Mouse (Mus musculus) kidney, adult 2 months (tissue): ENCODE data around the gene 2510009E07Rik. TPM values are rescaled to one million over a fixed set of nuclear protein-coding genes. Genes with fewer than 3 reads are reported as not detected.

Experiments
- DNase-seq: peaks from one replicate; pipeline ENCODE4 v3.0.0; 2021
- H3K27ac ChIP-seq: fragments of 200-500 bp; 2 replicates; pipeline ENCODE4 v1.5.1; 2012; ENCODE audit warnings: low read depth, low read length, control low read depth, inconsistent platforms; ENCODE audit not compliant: insufficient read depth
- H3K27me3 ChIP-seq: fragments of 200-500 bp; replicated peaks from 2 replicates; pipeline ENCODE4 v1.6.1; 2012; ENCODE audit warnings: mild to moderate bottlenecking, moderate library complexity, low read length, inconsistent platforms; ENCODE audit not compliant: control insufficient read depth, insufficient read depth
- H3K36me3 ChIP-seq: fragments of 200-500 bp; 2 replicates; pipeline ENCODE4 v1.6.1; 2012; ENCODE audit warnings: mild to moderate bottlenecking, moderate library complexity, low read length, inconsistent platforms; ENCODE audit not compliant: control insufficient read depth, insufficient read depth
- H3K4me1 ChIP-seq: fragments of 200-500 bp; 2 replicates; pipeline ENCODE4 v1.6.1; 2011; ENCODE audit warnings: low read length; ENCODE audit not compliant: control insufficient read depth, insufficient read depth
- H3K4me3 ChIP-seq: fragments of 200-500 bp; 2 replicates; pipeline ENCODE4 v1.5.1; 2011; ENCODE audit warnings: mild to moderate bottlenecking, low read depth, low read length, control low read depth; ENCODE audit not compliant: insufficient read depth
- CTCF ChIP-seq: fragments of 200-500 bp; conservative IDR thresholded peaks from 2 replicates; pipeline ENCODE4 v1.5.1; 2011; ENCODE audit warnings: low read depth, mild to moderate bottlenecking, control low read depth, low read length, moderate library complexity, mixed read lengths; ENCODE audit not compliant: insufficient read depth, insufficient read length
- POLR2A ChIP-seq: fragments of 200-500 bp; IDR thresholded peaks from one replicate; pipeline ENCODE4 v1.6.1; 2011; ENCODE audit warnings: low read depth, low read length, control low read depth
- WGBS: fragments of 180-500 bp; shearing (Covaris S2); methylation state at CpG from one replicate; pipeline ENCODE4 v1.1.7; 2018; 5-methylcytosine and 5-hydroxymethylcytosine counted together
- polyA plus RNA-seq: library from polyadenylated mRNA; depleted of rRNA; stranded (reverse); fragments of >200 nt; gene quantifications from 2 replicates; pipeline ENCODE4 v1.2.3, GENCODE M21; 2012

2510009E07Rik gene
- polyA plus RNA-seq, 1 experiment, result 14.6 TPM

- H3K4me3 ChIP-seq, result no peak overlapping the region
- no peak for DNase-seq
Observed at GRCm38 (mm10) chr16:21643621-21644041, 50.8 kb downstream of the 2510009E07Rik start.

DNA sequence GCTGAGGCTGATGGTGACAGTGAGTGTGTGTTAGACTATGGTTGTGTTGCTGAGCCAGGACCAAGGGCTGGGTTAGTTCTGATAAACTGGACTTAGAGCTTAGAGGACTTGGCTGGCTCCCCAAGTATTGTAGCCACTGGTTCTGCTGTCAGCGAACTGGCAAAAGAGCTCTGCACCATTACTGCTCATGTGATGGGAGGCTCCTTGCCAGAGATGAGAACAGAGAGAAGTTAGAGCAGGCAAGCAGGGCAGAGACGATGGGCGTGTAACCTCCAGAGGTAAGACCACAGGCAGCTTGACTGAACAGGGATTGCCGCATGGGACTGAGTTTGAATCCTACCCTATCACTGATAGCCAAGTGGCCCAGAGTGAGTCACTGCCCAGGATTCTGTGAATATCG lies 51.6 kb downstream of the 2510009E07Rik start:
- Histone ChIP-seq H3K4me3 (no peak overlapping the region), H3K27me3 (no peaks in the 10 kb centered on the region), H3K4me1 (peaks cover 28% of the 10 kb centered on the region), H3K27ac (no peak overlapping the region), H3K36me3 (no peaks in the 10 kb centered on the region)
- peak; percentile 83 for DNase-seq
- 68% methylated on average over 5 of the region's 5 CpGs for WGBS
- TF ChIP-seq CTCF (no peak), POLR2A (no peak)

More at GRCm38 (mm10) chr16:21643621-21644041, 50.8 kb downstream of the 2510009E07Rik start:
- Histone ChIP-seq H3K27me3 (no peaks in the 10 kb centered on the region), H3K4me1 (peaks cover 28% of the 10 kb centered on the region), H3K36me3 (no peaks in the 10 kb centered on the region), H3K27ac (peak overlapping the region; percentile 30)
- 61% methylated on average over 2 of the region's 2 CpGs for WGBS
- no peak for TF ChIP-seq CTCF
- TF ChIP-seq POLR2A, result no peak

DNA sequence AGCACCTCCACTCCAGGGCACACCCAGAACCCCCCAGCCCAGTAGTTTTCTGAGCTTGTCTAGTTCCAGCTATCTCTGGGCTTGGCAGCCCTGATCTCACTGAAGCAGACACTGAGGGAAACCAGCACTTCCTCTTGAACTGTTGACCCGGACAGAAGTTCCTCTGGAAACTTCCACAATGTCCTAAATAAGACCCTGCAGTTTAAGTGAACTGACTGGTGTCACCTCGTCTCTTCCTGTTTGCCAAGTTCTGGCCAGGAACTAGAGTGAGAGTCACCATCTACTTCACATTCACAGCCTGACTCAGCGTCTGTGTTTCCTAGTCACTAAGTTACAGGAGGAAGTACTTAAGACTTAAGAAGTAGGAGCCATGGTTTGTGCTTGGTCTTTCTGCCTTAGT lies 52.5 kb downstream of the 2510009E07Rik start:
- Histone ChIP-seq H3K4me3 (no peak overlapping the region), H3K36me3 (no peaks in the 10 kb centered on the region), H3K4me1 (peaks cover 28% of the 10 kb centered on the region), H3K27me3 (no peaks in the 10 kb centered on the region), H3K27ac (peak overlapping the region; percentile 93)
- DNase-seq, result peak; percentile 83
- TF ChIP-seq POLR2A (no peak), CTCF (no peak)
- WGBS, result 48% methylated on average over 3 of the region's 3 CpGs

DNA sequence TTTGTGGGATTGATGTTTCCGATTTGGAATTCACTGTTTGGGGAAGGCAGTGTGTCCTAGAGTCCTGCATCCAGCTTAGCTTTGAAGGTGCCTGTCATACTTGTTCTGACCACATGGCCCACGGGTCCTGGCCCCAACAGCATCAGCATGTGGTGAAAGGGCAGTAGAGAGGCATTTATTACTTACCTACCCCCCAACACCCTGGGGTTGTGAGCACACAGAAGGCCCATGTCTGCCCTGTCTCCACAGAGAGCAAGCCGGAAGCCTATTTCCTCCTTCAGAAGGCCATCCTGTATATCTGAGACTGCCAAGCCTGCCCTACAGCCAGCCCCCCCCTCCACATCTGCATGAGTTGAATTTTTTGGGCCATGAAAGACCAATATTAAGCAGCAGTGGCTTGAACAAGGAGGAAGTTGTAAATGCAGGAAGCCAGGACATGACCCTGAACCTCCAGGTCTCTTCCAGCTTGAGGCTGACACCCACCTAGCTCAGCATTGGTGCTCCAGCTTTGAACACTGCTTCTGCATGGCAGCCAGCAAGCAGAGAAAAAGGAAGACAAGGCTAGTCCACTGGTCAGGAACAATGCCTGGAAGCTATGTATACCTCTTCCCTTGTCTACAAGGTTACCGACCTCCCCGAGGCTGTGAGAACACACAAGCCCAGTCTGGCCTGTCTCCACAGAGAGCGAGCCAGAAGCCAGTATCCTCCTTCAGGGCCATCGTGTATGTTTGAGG lies 53.5 kb downstream of the 2510009E07Rik start:
- H3K4me1 ChIP-seq, result peaks cover 28% of the 10 kb centered on the region
- no peaks in the 10 kb centered on the region for H3K27me3 ChIP-seq
- no peak for TF ChIP-seq POLR2A
- no peak for TF ChIP-seq CTCF
- H3K36me3 ChIP-seq, result no peaks in the 10 kb centered on the region
- 71% methylated on average over 7 of the region's 7 CpGs for WGBS
- peak; percentile 64 for DNase-seq
- H3K27ac ChIP-seq, result peak overlapping the region; percentile 93
- no peak overlapping the region for H3K4me3 ChIP-seq

DNA sequence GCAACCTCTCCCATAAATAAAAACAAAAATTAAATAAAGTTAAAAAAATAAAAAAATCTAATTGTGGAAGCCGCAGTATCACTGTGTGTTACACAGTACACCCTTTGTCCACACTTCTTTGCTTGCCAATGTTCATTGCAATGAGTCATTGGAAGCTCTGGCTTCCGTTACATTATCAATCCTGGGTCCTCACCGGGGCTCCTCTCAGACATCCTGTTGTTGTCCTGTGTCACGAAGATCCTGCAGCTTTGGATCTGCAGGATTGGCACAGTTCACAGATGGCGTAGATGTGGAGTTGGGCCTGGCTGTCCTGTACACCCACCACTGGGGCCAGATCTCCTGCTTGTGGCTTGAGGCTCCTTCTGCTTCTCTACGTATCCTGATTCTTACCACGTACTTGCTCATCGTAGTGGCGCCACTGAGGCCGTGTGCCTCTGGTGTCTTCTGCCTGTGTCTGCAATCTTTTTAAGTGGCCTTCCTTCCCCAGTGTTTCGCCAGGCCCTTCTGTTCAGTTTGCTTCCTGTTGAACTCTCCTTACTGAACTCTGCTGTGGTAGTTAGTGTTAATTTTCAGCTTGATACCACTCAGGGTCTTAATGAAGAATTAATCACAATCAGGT lies 57.2 kb downstream of the 2510009E07Rik start:
- 77% methylated on average over 11 of the region's 11 CpGs for WGBS
- H3K27ac ChIP-seq, result 0 out of 2 replicates have a peak overlapping the region, but pooled peaks have one; percentile 1

DNA sequence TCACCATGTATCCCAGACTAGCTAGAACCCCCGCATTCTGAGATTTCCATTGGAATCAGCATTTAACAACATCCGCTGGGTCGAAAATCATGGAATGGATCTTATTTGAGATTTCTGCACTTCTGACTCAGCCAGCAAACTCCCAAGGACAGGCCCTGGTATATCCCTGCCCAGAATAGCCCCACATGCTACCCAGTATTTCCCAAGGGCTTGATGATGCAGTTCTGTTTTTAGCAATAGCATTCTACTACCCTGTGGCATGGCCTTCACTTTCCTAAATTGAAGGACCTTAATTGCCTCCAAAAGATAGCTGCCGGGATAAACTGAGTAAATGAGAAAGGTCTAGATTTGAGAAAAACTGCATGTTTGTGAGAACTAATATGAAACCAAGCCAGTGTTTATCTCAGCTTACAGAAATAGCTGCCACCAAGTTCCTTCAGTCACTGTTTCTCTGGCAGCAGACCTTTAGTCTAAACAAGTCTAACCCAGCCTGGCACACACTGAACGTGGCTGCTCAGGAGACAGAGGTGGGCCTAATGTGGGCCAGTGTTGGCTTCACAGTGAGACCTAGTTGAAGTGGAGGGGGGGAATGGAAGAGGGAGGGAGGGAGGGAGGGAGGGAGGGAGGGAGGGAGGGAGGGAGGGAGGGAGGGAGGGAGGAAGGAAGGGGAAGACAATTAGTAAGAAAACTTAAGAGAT lies 58.2 kb downstream of the 2510009E07Rik start:
- H3K27ac ChIP-seq, result no peak overlapping the region

More for the DNA sequence above, 57.2 kb downstream of the 2510009E07Rik start:
- DNase-seq, result no peak
- H3K4me1 ChIP-seq, result peaks cover 9% of the 10 kb centered on the region
- no peaks in the 10 kb centered on the region for H3K36me3 ChIP-seq
- H3K4me3 ChIP-seq, result no peak overlapping the region
- no peaks in the 10 kb centered on the region for H3K27me3 ChIP-seq
- TF ChIP-seq POLR2A (no peak), CTCF (no peak)

DNA sequence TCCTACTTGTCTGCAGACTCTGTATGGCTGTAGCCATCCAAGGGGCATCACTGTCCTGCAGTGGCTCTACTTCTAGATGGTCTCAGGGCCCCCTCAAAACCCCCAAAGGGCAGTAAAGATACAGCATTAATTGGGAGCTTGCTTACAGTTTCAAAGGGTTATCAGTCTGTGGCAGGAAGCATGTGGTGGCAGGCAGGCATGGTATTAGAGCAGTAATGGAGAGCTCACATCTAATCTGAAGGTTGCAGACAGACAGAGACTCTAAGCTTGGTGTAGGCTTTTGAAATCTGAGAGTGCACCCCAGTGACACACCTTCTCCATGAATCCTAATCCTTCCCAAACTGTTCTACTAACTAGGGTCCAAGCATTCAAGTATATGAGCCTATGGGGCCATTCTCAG lies 60.0 kb downstream of the 2510009E07Rik start:
- Histone ChIP-seq H3K4me1 (no peaks in the 10 kb centered on the region), H3K36me3 (no peaks in the 10 kb centered on the region), H3K27ac (no peak overlapping the region), H3K27me3 (no peaks in the 10 kb centered on the region), H3K4me3 (no peak overlapping the region)
- TF ChIP-seq POLR2A (no peak), CTCF (no peak)
- DNase-seq, result no peak

More for the DNA sequence above, 58.2 kb downstream of the 2510009E07Rik start:
- H3K27me3 ChIP-seq, result no peaks in the 10 kb centered on the region
- H3K4me1 ChIP-seq, result peaks cover 2% of the 10 kb centered on the region; the same call in 1 of the 2 replicates
- no peak for DNase-seq
- H3K4me3 ChIP-seq, result no peak overlapping the region
- 87% methylated on average over 5 of the region's 5 CpGs for WGBS
- H3K36me3 ChIP-seq, result no peaks in the 10 kb centered on the region
- TF ChIP-seq CTCF (no peak), POLR2A (no peak)
